Mouse (Mus musculus) embryo, embryonic 10.5 days (tissue): ENCODE results near the gene Ints6.

ENCODE experiments used
- DNase-seq: peaks from one replicate; pipeline ENCODE4 v3.0.0-alpha.2; 2015; ENCODE audit warnings: low spot score

Ints6 gene

GRCm38 (mm10) chr14:62761036-62761881, at the start of gene Ints6:
Gene Ints6 (minus strand): TSS chr14:62761169.
- peak; percentile 100 for DNase-seq

DNA sequence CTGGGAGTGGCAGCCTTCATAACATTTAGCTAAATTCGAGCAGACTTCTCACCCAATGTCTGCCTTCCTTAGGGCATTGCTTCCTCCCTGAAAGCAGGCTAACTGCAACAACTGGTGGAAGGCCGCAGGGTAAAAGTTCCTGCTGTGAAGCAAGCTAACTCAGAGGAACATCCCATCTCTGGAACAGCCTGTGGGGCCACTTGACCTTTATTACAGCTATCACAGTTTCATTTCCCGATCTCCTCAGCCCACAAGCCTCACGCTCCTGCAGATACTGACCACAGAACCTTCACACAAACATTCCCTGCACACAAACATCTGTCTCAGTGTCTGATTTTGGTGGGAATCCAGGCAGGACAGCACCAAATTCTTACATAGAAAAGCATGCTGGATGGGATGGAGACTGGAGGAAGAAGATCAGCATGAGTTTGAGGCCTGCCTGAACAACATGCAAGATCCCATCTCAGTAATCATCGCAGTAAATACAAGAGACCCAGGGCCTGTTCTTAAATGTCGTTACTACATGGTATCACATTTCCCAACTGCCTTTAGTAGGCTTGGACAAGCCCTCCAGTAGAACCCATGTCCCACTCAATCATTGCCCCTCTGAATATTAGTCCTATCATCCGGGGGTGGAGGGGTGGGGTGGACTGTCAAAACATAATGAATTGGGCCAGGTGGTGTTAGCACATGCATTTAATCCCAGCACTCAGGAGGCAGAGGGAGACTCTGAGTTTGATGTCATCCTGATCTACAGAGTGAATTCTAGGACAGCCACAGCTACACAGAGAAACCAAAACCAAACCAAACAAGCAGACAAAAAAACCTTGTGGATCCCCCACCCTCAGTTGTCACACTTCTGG, 47.9 kb upstream of the Ints6 start:
- no peak for DNase-seq

DNA sequence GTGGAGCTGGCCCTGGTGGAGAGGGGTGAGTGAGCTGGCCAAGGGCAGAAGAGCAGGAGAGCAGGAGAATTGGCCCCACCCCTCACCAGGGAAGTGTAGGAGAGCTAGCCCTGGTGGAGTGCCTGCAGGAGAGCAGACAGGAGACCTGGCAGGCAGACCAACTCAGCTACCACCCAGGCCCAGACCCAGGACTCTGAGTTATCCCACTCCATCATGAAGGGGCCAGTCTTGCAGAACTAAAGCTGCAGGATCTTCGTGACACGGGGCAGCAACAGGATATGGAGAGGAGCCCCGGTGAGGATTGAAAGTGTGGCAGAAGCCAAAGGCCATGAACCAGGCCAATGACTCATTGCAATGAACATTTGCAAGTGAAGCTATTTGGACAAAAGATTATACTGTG, 46.0 kb upstream of the Ints6 start:
- no peak for DNase-seq

GRCm38 (mm10) chr14:62803204-62803603, 42.2 kb upstream of the Ints6 start:
- no peak for DNase-seq

GRCm38 (mm10) chr14:62800791-62801190, 39.8 kb upstream of the Ints6 start:
- no peak for DNase-seq

DNA sequence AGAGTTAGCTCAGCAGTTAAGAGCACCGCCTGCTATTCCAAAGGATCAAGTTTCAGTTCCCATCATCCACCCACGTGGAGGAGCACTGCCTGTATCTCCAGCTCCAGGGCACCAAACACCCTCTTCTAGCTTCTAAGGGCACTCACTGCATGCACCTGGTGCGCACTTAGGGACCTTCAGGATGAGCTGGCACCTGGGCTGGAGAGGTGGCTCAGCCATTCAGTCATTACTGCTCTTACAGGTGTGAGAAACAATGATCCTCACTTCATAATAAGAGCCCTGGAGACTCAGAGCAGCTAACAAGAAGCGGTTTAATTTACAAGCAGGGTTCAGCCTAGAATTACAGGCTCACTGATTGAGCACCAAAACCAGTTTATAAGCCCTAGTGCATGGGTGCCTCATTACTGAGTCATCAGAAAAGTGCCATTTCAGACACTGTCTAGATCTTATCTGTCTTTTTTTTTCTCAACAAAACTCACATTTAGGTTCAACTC, 37.7 kb upstream of the Ints6 start:
- peak; percentile 76 for DNase-seq

GRCm38 (mm10) chr14:62795719-62796118, 34.8 kb upstream of the Ints6 start:
- DNase-seq: no peak

GRCm38 (mm10) chr14:62789282-62789681, 28.3 kb upstream of the Ints6 start:
- no peak for DNase-seq

GRCm38 (mm10) chr14:62782981-62783380, 22.0 kb upstream of the Ints6 start:
- no peak for DNase-seq

- DNase-seq: no peak
These were observed 19.7 kb upstream of the Ints6 start for GRCm38 (mm10) chr14:62780520-62781316.

DNA sequence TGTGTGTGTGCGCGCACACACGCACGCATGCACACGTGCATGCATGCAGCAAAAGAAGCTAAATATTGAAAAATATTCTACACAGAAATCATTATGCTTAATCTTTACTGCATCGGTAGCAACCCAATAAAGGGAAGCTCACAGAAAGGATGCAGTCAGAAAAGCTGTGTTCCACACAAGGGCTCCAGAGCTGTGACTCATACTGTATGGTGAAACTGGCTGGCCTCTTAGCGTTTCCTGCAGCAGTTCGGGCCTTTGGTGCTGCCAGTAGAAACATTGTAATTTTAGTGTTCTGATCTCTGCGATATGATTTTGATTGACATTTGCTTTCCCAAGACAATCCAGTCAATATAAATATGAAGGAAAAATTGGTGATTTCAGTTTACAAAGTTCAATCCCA, 17.1 kb upstream of the Ints6 start:
- no peak for DNase-seq

- no peak for DNase-seq
These were observed 14.1 kb upstream of the Ints6 start for GRCm38 (mm10) chr14:62775034-62775433.

- no peak for DNase-seq
These were observed 13.3 kb upstream of the Ints6 start for GRCm38 (mm10) chr14:62774246-62774645.

DNA sequence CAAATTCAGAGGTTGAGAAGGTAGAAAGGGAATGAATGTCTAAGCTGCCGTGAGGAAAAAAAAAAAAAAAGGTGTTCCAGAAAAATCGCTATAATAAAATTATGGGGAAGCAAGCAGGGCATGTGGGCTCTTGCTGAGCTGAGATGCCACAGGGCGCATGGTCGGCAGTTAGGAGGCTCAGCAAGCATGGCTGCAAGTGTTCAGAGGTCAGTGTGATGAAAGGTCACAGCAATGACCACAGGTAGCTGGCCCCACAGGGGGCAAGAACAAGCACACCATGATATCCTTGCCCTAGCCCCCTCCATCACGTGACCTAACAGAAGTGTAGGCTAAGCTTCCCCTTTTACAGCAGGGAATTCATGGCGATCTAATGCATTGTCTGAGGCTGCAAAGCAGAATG, 12.8 kb upstream of the Ints6 start:
- DNase-seq: no peak

- DNase-seq: no peak
These were observed 4.4 kb upstream of the Ints6 start for GRCm38 (mm10) chr14:62765398-62765797.

DNA sequence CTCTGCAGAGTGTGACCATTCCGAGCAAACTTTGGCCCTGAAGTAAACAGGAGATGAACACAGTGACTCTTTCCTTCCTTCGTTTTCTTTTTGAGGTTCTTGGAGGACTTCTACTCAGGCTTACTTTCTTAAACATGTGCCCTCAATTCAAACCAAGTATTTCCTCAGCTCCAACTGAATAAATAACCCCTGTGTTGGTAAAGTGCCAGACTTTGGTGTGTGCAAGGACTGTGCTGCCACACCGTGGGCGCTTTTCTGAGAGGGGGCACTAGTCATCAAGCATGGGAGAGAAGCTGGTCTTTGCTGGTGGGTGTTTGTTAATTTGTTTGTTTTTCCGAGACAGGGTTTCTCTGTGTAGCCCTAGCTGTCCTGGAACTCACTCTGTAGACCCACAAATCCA, 3.4 kb upstream of the Ints6 start:
- DNase-seq: no peak

DNA sequence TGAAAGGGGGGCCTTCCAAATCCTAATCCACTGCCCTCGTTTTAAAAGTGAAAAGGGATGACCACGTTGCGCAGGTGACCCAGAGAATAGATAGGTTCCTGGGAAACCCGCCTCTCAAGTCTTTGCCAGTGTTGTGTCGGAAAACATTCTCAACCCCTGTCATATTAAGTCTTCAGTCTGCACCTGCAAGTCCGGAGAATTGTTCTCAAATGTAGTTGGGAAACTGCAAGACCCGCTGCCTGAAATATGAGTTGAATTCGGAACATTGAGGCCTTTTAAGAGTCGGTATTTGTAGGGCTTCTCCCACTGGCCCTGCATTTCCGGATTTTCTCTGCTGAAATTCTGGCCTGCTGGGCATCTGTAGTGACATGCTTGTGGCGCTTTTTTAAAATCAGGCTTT, 974 bp upstream of the Ints6 start:
- peak; percentile 60 for DNase-seq

GRCm38 (mm10) chr14:62760321-62761035, 491 bp downstream of the Ints6 start:
- DNase-seq: peak; percentile 43

GRCm38 (mm10) chr14:62759771-62760320, 1.1 kb downstream of the Ints6 start:
- DNase-seq: peak; percentile 84

DNA sequence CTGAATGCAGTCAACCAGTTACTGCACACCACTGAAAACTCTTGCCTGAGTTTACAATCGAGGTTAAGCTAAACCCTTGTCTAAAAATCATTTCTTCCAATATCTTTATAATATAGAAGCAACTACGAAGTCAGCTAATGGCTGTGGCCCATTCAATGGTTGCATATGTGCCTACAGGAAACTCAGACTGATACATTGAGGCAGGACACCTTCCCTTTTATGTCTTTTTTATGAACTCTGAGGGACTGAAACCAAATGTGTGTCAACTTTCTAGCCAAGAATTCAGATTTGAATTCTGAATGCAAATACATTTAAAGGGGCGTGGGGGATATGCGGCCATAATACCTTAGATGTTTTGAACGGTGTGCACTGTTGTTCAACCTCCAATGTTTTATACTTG, 2.3 kb downstream of the Ints6 start:
- DNase-seq: no peak

DNA sequence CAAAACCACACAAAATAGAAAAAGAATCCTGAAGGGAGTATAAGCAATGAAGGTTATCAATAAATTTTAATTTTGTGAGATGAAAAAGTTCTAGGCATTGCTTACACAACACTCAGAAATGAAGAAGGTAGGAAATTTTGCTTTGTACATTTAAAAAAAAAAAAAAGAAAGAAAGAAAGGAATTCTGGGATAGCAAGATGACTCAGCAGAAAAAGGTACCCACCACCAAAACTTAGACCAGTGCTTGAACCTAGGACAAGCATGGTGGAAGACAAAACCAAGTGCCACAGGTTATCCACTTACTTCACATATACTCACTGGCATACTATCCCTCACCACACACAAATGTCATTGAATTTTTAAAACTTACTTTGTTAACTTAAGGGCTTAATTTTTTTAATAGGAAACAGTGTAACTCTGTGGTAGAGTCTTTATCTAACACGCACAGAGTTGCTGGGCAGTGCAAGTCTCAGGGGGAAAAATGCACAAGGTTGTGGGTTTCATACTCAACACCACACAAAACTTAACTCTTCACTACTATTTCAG, 5.8 kb downstream of the Ints6 start:
- no peak for DNase-seq
